Mouse (Mus musculus) heart, embryonic 15.5 days (tissue): Measurements from ENCODE around the gene Col1a1. TPM values are rescaled to one million over a fixed set of nuclear protein-coding genes. Genes with fewer than 3 reads are reported as not detected.

ENCODE experiments used
- ATAC-seq: fragments of 200-750 bp; cut with Nextera tagmentation; replicated peaks from 2 replicates; pipeline ENCODE4 v1.8.0; 2017; ENCODE audit warnings: low read depth, moderate TSS enrichment; ENCODE audit not compliant: insufficient number of reproducible peaks, insufficient read depth, low FRiP score
- H3K27ac ChIP-seq: fragments of 300-500 bp; sonication (generic); 2 replicates; pipeline ENCODE4 v1.5.1; 2015; ENCODE audit warnings: mild to moderate bottlenecking, inconsistent platforms
- H3K27me3 ChIP-seq: fragments of 300-500 bp; sonication (generic); 2 replicates; pipeline ENCODE4 v1.6.1; 2015; ENCODE audit warnings: inconsistent platforms
- H3K36me3 ChIP-seq: fragments of 300-500 bp; sonication (generic); 2 replicates; pipeline ENCODE4 v1.6.1; 2015; ENCODE audit warnings: mild to moderate bottlenecking, inconsistent platforms
- H3K4me1 ChIP-seq: fragments of 300-500 bp; sonication (generic); replicated peaks from 2 replicates; pipeline ENCODE4 v1.6.1; 2015; ENCODE audit warnings: inconsistent platforms
- H3K4me2 ChIP-seq: fragments of 300-500 bp; sonication (generic); 2 replicates; pipeline ENCODE4 v1.6.1; 2015; ENCODE audit warnings: inconsistent platforms, mild to moderate bottlenecking, moderate library complexity
- H3K4me3 ChIP-seq: fragments of 300-500 bp; sonication (generic); 2 replicates; pipeline ENCODE4 v1.5.1; 2015; ENCODE audit warnings: mild to moderate bottlenecking, inconsistent platforms
- H3K9ac ChIP-seq: fragments of 300-500 bp; sonication (generic); 2 replicates; pipeline ENCODE4 v1.6.1; 2015; ENCODE audit warnings: mild to moderate bottlenecking, inconsistent platforms
- H3K9me3 ChIP-seq: fragments of 300-500 bp; sonication (generic); replicated peaks from 2 replicates; pipeline ENCODE4 v1.6.1; 2016; ENCODE audit warnings: inconsistent platforms
- WGBS: fragments of 180-500 bp; shearing (Covaris S2); methylation state at CpG from one replicate; pipeline ENCODE4 v1.1.7; 2015; ENCODE audit warnings: mixed read lengths; 5-methylcytosine and 5-hydroxymethylcytosine counted together
- polyA plus RNA-seq: library from polyadenylated mRNA; unstranded; fragments of >200 nt; fragmentation: Nextera tagmentation; extraction: Ambion mirVana; gene quantifications from 2 replicates; pipeline ENCODE4 v1.2.1, GENCODE M21; 2015

Col1a1 gene
- polyA plus RNA-seq, 1 experiment from 2014 or later, result 825 TPM

DNA sequence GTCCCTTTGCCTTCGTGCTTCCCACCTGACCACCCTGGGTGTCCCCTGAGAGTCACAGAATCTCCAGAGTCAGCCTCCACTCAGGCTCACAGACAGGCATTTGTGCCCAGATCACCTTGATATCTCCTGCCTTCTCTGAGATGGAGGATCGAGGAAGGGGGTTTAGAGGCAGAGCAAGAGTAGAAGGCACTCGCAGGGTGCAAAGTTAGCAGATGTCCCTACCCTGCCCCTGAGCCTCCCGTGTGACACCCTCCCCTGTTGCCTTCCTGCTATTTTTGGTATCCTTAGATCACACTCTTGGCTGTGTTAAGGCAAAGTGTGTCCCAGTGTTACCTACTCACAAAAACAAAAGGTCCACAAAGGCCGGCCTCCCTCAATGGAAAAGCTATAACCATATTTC, 40.2 kb downstream of the Col1a1 start, which contains the start of gene Sgca:
Sgca (minus strand) TSS at position 129 of the 400 bp plus-strand sequence.
- peaks cover 69% of the 10 kb centered on the region for H3K4me1 ChIP-seq
- ATAC-seq, result no peak
- 39% methylated on average over 5 of the region's 5 CpGs for whole genome bisulfite sequencing

DNA sequence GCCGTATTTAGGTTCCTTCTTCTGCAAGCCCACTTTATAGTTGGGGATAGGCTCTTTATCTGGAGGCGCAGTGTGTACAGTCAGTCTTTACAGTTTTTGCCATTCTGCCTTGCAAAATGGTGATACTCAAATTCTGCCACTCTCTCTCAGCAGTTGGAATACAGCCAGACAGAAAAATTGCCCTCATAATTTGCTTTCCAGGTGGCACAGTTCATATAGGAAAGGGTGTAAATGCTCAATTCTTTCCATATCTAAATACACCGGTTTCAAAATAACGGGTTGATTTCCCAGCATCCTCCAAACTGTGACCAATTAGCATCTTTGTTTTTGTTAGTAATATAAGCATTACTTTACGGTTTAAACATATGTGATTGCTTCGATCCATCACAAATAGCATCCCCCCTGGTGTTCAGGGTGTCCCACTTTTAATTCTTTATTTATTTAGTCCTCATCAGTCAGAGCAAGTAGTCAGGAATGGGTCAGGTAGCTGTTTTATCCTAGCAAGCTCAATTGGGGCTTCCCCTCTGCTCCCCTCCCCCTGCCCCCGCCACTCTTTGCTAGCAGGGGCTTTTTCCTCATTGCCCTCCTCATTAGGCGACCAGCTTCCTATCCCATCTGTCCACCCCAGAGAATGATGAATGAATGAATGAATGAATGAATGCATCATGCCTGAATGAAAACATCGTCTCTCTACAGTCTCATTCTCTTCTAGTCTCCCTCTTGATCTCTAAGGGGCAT, 42.3 kb downstream of the Col1a1 start:
- Histone ChIP-seq H3K27me3 (no peaks in the 10 kb centered on the region), H3K4me2 (peak overlapping the region; percentile 58), H3K36me3 (no peaks in the 10 kb centered on the region), H3K9ac (no peak overlapping the region; the same call in 1 of the 2 replicates), H3K4me3 (peak overlapping the region; percentile 32), H3K27ac (peak overlapping the region; percentile 51; the same call in 1 of the 2 replicates), H3K9me3 (no peaks in the 10 kb centered on the region), H3K4me1 (peaks cover 57% of the 10 kb centered on the region)
- ATAC-seq, result no peak
- 39% methylated on average over 9 of the region's 9 CpGs for WGBS

More for the DNA sequence above, 40.2 kb downstream of the Col1a1 start, which contains the start of gene Sgca:
- Histone ChIP-seq H3K27me3 (no peaks in the 10 kb centered on the region), H3K36me3 (no peaks in the 10 kb centered on the region), H3K4me2 (no peak within 1 kb of the TSS), H3K9ac (0 out of 2 replicates have a peak within 1 kb of the TSS, but pooled peaks have one; percentile 20), H3K27ac (peak within 1 kb of the TSS; percentile 67), H3K9me3 (no peaks in the 10 kb centered on the region), H3K4me3 (no peak within 1 kb of the TSS)

DNA sequence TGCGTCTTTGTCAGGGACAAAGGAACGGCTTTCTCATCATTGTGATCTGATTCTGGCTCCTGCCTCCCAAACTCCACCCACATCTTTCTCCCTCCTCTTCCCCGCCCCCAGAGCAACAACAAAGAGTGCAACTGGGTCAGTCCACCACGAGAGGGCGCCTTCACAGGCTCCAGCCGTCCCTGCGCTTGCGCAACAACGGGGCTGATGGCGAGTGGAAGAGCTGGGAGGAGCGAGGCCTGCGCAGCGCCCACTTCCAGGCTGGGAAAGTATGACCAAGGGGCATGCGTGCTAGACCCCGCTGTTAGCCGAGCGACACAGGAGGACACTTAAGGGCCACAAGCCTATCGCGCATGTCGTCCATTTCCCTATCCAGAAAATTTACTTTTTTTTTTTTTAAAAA, 42.9 kb downstream of the Col1a1 start:
- no peak overlapping the region; the same call in 1 of the 2 replicates for H3K9ac ChIP-seq
- H3K27me3 ChIP-seq, result no peaks in the 10 kb centered on the region
- peak; percentile 92 for ATAC-seq
- H3K4me3 ChIP-seq, result peak overlapping the region; percentile 32
- H3K4me2 ChIP-seq, result peak overlapping the region; percentile 58
- WGBS, result 0% methylated on average over 20 of the region's 20 CpGs
- H3K27ac ChIP-seq, result peak overlapping the region; percentile 14; the same call in 1 of the 2 replicates
- H3K9me3 ChIP-seq, result no peaks in the 10 kb centered on the region
- no peaks in the 10 kb centered on the region for H3K36me3 ChIP-seq
- peaks cover 51% of the 10 kb centered on the region for H3K4me1 ChIP-seq

DNA sequence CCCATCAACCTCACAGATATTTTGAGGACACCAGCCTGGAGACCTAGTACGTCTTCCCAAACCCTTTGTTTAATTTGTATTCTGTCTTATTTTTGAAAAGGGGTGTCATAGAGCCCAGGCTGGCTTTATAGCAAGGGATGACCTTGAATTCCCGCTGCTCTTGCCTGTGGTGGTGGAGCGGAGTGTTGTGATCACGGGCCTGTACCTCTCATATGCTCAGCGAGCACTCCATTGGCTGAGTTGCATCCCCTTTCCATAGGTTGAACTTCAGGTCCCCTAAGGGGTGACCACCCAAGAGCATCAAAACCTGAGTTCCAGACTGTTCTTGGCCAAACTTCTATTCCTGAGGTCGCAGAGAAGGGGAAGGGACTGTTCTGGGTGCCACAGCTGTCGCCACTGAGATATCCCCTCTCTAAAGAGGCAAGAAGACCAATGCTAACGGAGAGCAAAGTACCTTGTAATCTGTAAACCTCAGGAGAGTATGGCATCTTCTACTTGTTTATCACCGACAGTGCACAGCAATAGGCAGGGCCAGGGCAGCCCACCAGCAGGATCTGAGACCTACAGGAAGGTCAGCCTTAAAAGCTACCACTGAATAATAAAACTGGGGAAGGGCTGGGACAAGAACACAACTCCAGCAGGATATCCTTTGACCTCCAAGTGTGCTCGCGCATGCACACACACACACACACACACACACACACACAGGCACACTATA, 43.6 kb downstream of the Col1a1 start:
- Histone ChIP-seq H3K4me1 (peaks cover 45% of the 10 kb centered on the region), H3K4me2 (peak overlapping the region; percentile 58), H3K27ac (peak overlapping the region; percentile 14; the same call in 1 of the 2 replicates), H3K4me3 (peak overlapping the region; percentile 32; the same call in 1 of the 2 replicates), H3K9ac (no peak overlapping the region), H3K9me3 (no peaks in the 10 kb centered on the region), H3K27me3 (no peaks in the 10 kb centered on the region), H3K36me3 (no peaks in the 10 kb centered on the region)
- 73% methylated on average over 11 of the region's 11 CpGs for WGBS
- no peak for ATAC-seq

DNA sequence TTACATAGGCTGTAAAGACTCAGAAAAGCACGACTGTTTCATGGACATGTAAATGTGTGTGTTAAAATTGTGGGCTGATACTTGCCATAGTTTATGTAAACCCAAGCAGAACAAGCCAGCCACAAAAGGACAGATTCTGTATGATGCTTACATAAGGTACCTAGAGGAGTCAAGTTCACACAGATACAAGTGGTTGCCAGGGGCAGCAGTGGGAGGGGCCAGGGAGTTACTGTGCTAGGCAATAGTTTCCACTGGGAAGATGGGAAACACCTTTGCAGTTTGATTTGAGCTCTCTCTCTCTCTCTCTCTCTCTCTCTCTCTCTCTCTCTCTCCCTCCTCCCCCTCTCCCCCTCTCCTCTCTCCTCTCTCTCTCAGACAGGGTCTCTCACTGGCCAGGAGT, 49.1 kb downstream of the Col1a1 start:
- no peaks in the 10 kb centered on the region for H3K9me3 ChIP-seq
- ATAC-seq, result no peak
- no peaks in the 10 kb centered on the region for H3K36me3 ChIP-seq
- no peak overlapping the region for H3K4me3 ChIP-seq
- H3K4me1 ChIP-seq, result peaks cover 38% of the 10 kb centered on the region
- H3K27me3 ChIP-seq, result no peaks in the 10 kb centered on the region
- no peak overlapping the region for H3K9ac ChIP-seq
- no peak overlapping the region for H3K4me2 ChIP-seq
- H3K27ac ChIP-seq, result no peak overlapping the region
- WGBS, result 50% methylated on average over 1 of the region's 1 CpGs

DNA sequence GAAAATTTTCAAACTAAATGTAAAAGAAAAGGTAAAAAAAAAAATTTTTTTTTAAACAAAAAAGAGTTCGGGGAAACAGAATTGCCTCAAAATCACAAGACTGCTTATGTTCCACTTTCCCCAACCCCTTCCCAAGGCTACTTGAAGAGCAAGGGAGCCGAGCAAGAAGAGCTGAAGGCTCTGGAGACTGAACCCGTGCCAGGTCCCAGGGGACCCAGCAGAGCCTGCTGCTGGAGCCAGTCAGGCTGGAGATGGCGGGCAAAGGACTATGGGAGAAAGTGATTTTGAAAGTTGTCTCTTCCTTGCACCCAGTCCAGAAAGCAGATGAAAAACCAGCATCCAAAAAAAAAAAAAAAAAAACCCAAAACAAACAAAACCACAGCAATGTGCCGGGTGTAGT, 49.8 kb downstream of the Col1a1 start:
- no peak overlapping the region for H3K27ac ChIP-seq
- 72% methylated on average over 5 of the region's 5 CpGs for WGBS
- no peaks in the 10 kb centered on the region for H3K36me3 ChIP-seq
- ATAC-seq, result no peak
- H3K9me3 ChIP-seq, result no peaks in the 10 kb centered on the region
- no peak overlapping the region for H3K4me3 ChIP-seq
- H3K9ac ChIP-seq, result no peak overlapping the region
- H3K4me2 ChIP-seq, result no peak overlapping the region
- H3K4me1 ChIP-seq, result peaks cover 44% of the 10 kb centered on the region
- no peaks in the 10 kb centered on the region for H3K27me3 ChIP-seq

DNA sequence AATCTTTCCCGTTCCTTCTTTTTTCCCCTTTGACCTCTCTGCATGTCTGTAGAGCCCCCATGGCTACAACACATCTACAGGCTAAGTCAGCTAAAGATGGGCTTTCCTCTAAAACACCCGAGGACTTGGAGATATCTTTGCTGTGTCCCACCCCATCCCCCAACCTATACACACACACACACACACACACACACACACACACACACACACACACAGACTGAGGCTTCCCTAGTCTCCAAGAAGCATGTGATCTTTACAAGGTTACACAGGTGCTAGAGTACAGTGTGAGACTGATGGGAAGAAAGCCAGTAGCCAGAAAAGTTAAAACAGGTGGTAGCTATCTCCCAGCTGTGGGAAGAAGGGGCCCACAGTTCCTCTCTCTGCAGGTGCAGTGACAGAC, 50.4 kb downstream of the Col1a1 start:
- Histone ChIP-seq H3K27me3 (no peaks in the 10 kb centered on the region), H3K9ac (no peak overlapping the region), H3K4me2 (no peak overlapping the region), H3K4me1 (peaks cover 44% of the 10 kb centered on the region), H3K27ac (no peak overlapping the region), H3K36me3 (no peaks in the 10 kb centered on the region), H3K4me3 (no peak overlapping the region), H3K9me3 (no peaks in the 10 kb centered on the region)
- ATAC-seq, result no peak
- WGBS, result 53% methylated on average over 2 of the region's 2 CpGs

DNA sequence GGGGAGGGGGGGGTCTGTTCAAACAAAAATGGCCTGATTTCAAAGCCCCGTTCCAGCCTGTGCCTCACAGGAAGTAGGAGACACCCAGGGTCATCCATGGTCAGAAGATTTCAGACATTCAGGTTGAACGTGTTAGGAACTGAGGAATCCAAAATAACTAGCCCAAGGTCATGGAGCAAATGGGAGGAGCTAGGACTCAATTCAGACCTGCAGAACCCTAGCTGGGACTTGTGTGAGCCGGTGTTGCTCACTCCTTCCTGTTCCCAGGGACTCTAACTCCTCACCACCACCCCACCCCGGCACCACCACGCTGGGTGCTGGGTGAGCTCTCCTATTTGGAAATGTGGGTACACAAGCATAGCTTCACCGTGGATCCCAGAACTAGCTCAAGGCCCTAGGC, 51.3 kb downstream of the Col1a1 start:
- H3K4me2 ChIP-seq, result no peak overlapping the region
- 62% methylated on average over 6 of the region's 6 CpGs for WGBS
- no peaks in the 10 kb centered on the region for H3K36me3 ChIP-seq
- H3K4me1 ChIP-seq, result peaks cover 51% of the 10 kb centered on the region
- no peaks in the 10 kb centered on the region for H3K27me3 ChIP-seq
- H3K27ac ChIP-seq, result no peak overlapping the region
- H3K9ac ChIP-seq, result 0 out of 2 replicates have a peak overlapping the region, but pooled peaks have one; percentile 23
- no peak overlapping the region for H3K4me3 ChIP-seq
- H3K9me3 ChIP-seq, result no peaks in the 10 kb centered on the region
- no peak for ATAC-seq

DNA sequence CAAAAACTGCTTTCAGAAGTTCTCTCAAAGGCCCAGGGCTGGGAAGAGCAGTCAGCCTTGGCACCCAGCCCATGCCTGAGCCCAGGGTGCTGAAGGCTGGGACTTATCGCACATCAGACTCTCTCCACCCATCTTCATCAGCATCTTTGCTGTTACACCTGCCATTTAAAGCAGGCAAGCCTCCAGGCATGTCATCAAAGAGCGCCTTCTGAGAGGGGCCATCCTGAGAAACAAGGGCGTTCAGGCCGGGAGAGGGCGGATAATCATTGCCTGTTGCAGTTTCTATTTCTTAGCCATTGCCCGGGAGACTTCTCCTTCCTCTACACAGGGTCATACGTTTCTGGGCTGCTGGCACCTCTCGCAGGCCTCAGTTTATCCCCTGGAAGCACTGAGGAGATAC, 51.8 kb downstream of the Col1a1 start:
- H3K4me3 ChIP-seq, result no peak overlapping the region
- H3K9ac ChIP-seq, result 0 out of 2 replicates have a peak overlapping the region, but pooled peaks have one; percentile 23
- ATAC-seq, result no peak
- no peaks in the 10 kb centered on the region for H3K9me3 ChIP-seq
- no peaks in the 10 kb centered on the region for H3K27me3 ChIP-seq
- WGBS, result 74% methylated on average over 8 of the region's 8 CpGs
- H3K36me3 ChIP-seq, result no peaks in the 10 kb centered on the region
- no peak overlapping the region for H3K4me2 ChIP-seq
- no peak overlapping the region for H3K27ac ChIP-seq
- H3K4me1 ChIP-seq, result peaks cover 56% of the 10 kb centered on the region

DNA sequence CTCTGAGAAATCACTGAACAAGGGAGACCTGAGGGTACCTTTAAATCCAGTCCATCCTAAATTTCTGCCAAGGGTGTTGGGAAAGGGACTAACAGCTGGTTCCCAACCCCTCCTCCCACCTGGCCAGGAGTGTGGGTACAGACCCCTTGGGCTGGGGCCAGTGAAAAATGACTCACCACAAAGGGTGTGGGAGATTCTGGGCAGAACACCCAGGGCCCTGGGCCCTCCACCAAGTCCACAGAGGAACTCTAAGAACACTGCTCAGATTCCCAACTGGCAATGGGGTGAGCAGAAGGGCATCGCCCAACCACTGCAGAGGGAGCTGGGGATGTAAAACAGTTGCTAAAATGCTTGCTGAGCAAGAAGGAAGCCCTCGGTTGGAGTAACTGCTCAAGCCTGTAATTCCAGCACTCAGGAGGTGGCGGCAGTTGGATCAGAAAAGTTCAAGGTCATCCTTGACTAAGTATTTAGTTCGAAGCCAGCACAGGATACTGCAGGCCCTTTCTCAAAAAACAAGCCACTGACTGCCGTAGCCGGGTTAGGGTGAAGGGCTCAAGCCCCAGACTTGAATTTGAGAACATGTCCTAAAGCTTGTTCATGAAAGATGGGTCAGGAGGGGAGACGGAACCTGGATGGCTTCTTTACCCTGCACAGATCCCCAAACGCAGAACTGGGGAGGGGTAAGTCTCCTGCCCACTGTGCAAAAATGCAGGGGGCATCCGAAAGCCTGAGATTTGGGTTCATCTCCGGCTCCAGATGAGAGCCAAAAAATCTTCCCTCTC, 52.9 kb downstream of the Col1a1 start:
- Histone ChIP-seq H3K27me3 (no peaks in the 10 kb centered on the region), H3K36me3 (no peaks in the 10 kb centered on the region), H3K27ac (peak overlapping the region; percentile 92), H3K4me3 (peak overlapping the region; percentile 73), H3K4me2 (peak overlapping the region; percentile 98), H3K9ac (peak overlapping the region; percentile 64), H3K4me1 (peaks cover 67% of the 10 kb centered on the region), H3K9me3 (no peaks in the 10 kb centered on the region)
- WGBS, result 16% methylated on average over 10 of the region's 10 CpGs
- ATAC-seq, result no peak

DNA sequence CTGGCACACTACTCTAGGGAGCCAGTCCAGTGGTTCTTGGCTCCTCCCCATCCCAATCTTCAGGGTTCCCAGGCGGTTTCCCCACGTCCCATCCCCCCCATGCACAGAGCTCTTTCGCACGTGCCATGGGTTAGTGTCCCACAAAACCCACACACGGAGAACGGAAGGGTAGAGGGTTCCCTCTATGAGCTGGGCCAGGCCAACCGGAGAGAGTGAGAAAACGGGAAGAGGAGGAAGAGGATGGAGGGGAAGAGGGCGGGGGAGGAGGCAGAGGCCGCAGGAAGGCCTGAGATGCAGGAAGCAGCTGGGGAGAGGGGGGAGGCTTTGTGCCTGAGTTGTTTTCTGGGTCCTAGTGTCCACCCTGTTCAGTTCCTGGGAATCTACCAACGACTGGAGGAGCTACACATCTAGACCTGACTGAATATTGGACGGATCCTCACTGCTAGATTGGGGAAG, 53.6 kb downstream of the Col1a1 start:
- no peaks in the 10 kb centered on the region for H3K36me3 ChIP-seq
- peak overlapping the region; percentile 98 for H3K4me2 ChIP-seq
- H3K9ac ChIP-seq, result peak overlapping the region; percentile 64
- WGBS, result under 1% methylated on average over 12 of the region's 12 CpGs
- no peaks in the 10 kb centered on the region for H3K9me3 ChIP-seq
- H3K27ac ChIP-seq, result peak overlapping the region; percentile 92
- H3K27me3 ChIP-seq, result no peaks in the 10 kb centered on the region
- peak; percentile 61 for ATAC-seq
- peak overlapping the region; percentile 73 for H3K4me3 ChIP-seq
- H3K4me1 ChIP-seq, result peaks cover 74% of the 10 kb centered on the region
